7 mouse cellular contexts compared by ENCODE assay signal in the genomic region with DNA sequence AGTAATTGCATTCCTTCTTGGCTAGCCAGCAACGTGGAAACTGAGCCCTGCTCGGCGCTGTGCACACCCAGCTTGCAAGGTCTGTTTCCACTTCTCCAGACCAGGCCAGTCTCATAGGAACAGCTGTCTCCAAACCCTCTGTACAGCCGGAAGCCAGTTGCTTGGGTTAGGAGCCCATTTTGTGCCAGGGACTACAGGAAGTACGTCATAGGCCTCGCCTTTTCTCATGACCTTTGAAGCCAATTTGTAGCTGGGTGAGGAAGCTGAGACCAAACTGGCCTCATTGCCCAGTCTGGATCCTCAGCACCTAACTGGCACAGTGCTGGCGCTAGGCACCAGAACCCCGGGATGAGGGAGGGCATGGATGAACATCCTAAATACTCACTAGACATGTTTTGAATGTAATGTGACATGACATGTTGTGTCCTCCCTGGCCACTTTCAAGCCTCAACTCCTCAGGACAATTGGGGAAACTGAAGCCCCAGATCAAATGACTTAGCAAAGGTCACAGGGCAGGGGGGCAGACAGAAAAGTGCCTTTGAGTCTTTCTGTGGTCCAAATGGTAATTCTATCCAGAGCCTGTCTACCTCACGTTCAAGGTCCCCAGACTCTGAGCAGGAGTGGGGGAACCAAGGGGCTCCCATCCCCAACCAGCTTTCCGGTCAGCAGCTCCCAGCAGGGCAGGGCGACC.
DNase-seq lines count a peak whose midpoint lies in the region; ATAC-seq and TF ChIP-seq lines count a peak whose summit lies in the region.

No protein-coding gene starts in this region.

- no peak for TF ChIP-seq POLR2A in MEL (IDR thresholded peaks at IDR 0.05; ENCODE audit: control insufficient read depth in 1 of 2, insufficient read depth in 1 of 2, low read depth in 1 of 2, low read length in 2 of 2, poor library complexity in 1 of 2)

- H3K27ac ChIP-seq in MEL (ENCODE audit: control insufficient read depth, low read depth, low read length): no peak overlapping the region
- H3K27ac ChIP-seq in hindbrain, postnatal 0 days: no peak overlapping the region
- no peak overlapping the region for H3K27ac ChIP-seq in liver, embryonic 14.5 days

- 29% methylated on average over 11 of the region's 11 CpGs for WGBS in hindbrain, postnatal 0 days
- 37% methylated on average over 11 of the region's 11 CpGs for WGBS in liver, embryonic 14.5 days (ENCODE audit: insufficient replicate concordance)

- no peaks in the 10 kb centered on the region for H3K9me3 ChIP-seq in MEL (replicated peaks; ENCODE audit: insufficient read depth, low read length)
- no peaks in the 10 kb centered on the region for H3K9me3 ChIP-seq in hindbrain, postnatal 0 days (ENCODE audit: low read length)
- no peaks in the 10 kb centered on the region for H3K9me3 ChIP-seq in liver, embryonic 14.5 days (ENCODE audit: control insufficient read depth, low read length)

- peaks cover 0 to 8% of the 10 kb centered on the region in 2 experiments; a peak in 2 of 4 replicates for H3K36me3 ChIP-seq in MEL (ENCODE audit: control insufficient read depth in 1 of 2, insufficient read depth in 2 of 2, low read length in 2 of 2)
- no peaks in the 10 kb centered on the region for H3K36me3 ChIP-seq in hindbrain, postnatal 0 days (ENCODE audit: insufficient read depth, low read length)
- H3K36me3 ChIP-seq in liver, embryonic 14.5 days (replicated peaks; ENCODE audit: control insufficient read depth, insufficient read depth, low read depth): no peaks in the 10 kb centered on the region

- peak overlapping the region; percentile 56 to 83 for H3K4me3 ChIP-seq in MEL (ENCODE audit: control insufficient read depth in 1 of 2, insufficient read depth in 1 of 2, low read depth in 2 of 2, low read length in 2 of 2)
- H3K4me3 ChIP-seq in hindbrain, postnatal 0 days (ENCODE audit: low read length): peak overlapping the region; percentile 36
- H3K4me3 ChIP-seq in liver, embryonic 14.5 days (ENCODE audit: insufficient read depth in 1 of 2, low read depth in 2 of 2, low read length in 2 of 2): 0 out of 4 replicates have a peak overlapping the region, but pooled peaks of 1 of the 2 experiments have one; percentile 55

- TF ChIP-seq EP300 in MEL (IDR thresholded peaks at IDR 0.05; ENCODE audit: low read depth in 1 of 2, low read length in 2 of 2): no peak
- no peak for TF ChIP-seq EP300 in liver, embryonic 14.5 days (IDR thresholded peaks at IDR 0.05; ENCODE audit: low read depth)

- DNase-seq in MEL (ENCODE audit: low read depth, low spot score): no peak
- DNase-seq in adrenal gland, postnatal 25 days: peak; percentile 27
- DNase-seq in gastrocnemius, postnatal 10 days: peak; percentile 35
- no peak for DNase-seq in hindbrain, postnatal 0 days (ENCODE audit: low spot score)
- no peak for DNase-seq in liver, embryonic 14.5 days (ENCODE audit: low read depth in 3 of 3, low spot score in 3 of 3)
- peak; percentile 55 for DNase-seq in naive thymus-derived CD4-positive, alpha-beta T cell, adult 2 months (ENCODE audit: low read depth)
- no peak for DNase-seq in layer of hippocampus, adult 9-10 months (ENCODE audit: low spot score)

- peak overlapping the region; percentile 72 for H3K4me2 ChIP-seq in hindbrain, postnatal 0 days (ENCODE audit: low read depth, low read length)
- peak overlapping the region; percentile 37 for H3K4me2 ChIP-seq in liver, embryonic 14.5 days (ENCODE audit: low read depth)

- TF ChIP-seq RAD21 in MEL (IDR thresholded peaks at IDR 0.05; ENCODE audit: low read depth, low read length): no peak

- TF ChIP-seq CTCF in MEL (IDR thresholded peaks at IDR 0.05 in 2 of 3, conservative IDR thresholded peaks at IDR 0.05 in 1 of 3; ENCODE audit: control insufficient read depth in 1 of 3, insufficient read depth in 1 of 3, low read depth in 2 of 3, low read length in 3 of 3, poor library complexity in 1 of 3, severe bottlenecking in 1 of 3): no peak
- no peak for TF ChIP-seq CTCF in hindbrain, postnatal 0 days (IDR thresholded peaks at IDR 0.05; ENCODE audit: low read depth)
- no peak for TF ChIP-seq CTCF in liver, embryonic 14.5 days (IDR thresholded peaks at IDR 0.05; ENCODE audit: low read depth)

- H3K79me2 ChIP-seq in MEL (ENCODE audit: control insufficient read depth, insufficient read depth, low read length, poor library complexity): no peaks in the 10 kb centered on the region

- H3K4me1 ChIP-seq in MEL (ENCODE audit: control insufficient read depth in 1 of 2, insufficient read depth in 2 of 2, low read length in 2 of 2): peaks cover 3 to 16% of the 10 kb centered on the region in 2 experiments
- peaks cover 3% of the 10 kb centered on the region; the same call in 1 of the 2 replicates for H3K4me1 ChIP-seq in hindbrain, postnatal 0 days (ENCODE audit: insufficient read depth, low read length)
- peaks cover 0 to 8% of the 10 kb centered on the region in 2 experiments; a peak in 3 of 4 replicates for H3K4me1 ChIP-seq in liver, embryonic 14.5 days (replicated peaks; ENCODE audit: control insufficient read depth in 2 of 2, insufficient read depth in 2 of 2, low read length in 1 of 2)

- ATAC-seq in hindbrain, postnatal 0 days: peak; percentile 16; the same call in 1 of the 2 replicates
- ATAC-seq in liver, embryonic 14.5 days (ENCODE audit: insufficient read depth): no peak

- H3K27me3 ChIP-seq in MEL (ENCODE audit: control insufficient read depth in 1 of 2, insufficient read depth in 2 of 2, low read length in 2 of 2): no peaks in the 10 kb centered on the region
- no peaks in the 10 kb centered on the region for H3K27me3 ChIP-seq in hindbrain, postnatal 0 days (ENCODE audit: insufficient read depth, low read length)
- H3K27me3 ChIP-seq in liver, embryonic 14.5 days (ENCODE audit: control insufficient read depth, insufficient read depth, low read length): no peaks in the 10 kb centered on the region

- H3K9ac ChIP-seq in MEL (ENCODE audit: control insufficient read depth, low read depth, low read length, poor library complexity, severe bottlenecking): peak overlapping the region; percentile 43
- H3K9ac ChIP-seq in hindbrain, postnatal 0 days (replicated peaks; ENCODE audit: low read length): peak overlapping the region; percentile 38
- H3K9ac ChIP-seq in liver, embryonic 14.5 days (replicated peaks): no peak overlapping the region

TF ChIP-seq in MEL, 35 proteins besides CTCF, POLR2A, EP300 and RAD21:
- TF ChIP-seq KAT2A (conservative IDR thresholded peaks at IDR 0.05; ENCODE audit: low read depth, low read length): no peak
- no peak for TF ChIP-seq MYC (IDR thresholded peaks at IDR 0.05; ENCODE audit: low read depth, low read length)
- TF ChIP-seq ZNF384 (IDR thresholded peaks at IDR 0.05; ENCODE audit: low read depth, low read length): no peak
- TF ChIP-seq ETS1 (IDR thresholded peaks at IDR 0.05; ENCODE audit: low read depth, low read length): no peak
- TF ChIP-seq RCOR1 (IDR thresholded peaks at IDR 0.05; ENCODE audit: low read depth, low read length): no peak
- TF ChIP-seq MAX (IDR thresholded peaks at IDR 0.05; ENCODE audit: low read length): no peak
- no peak for TF ChIP-seq E2F4 (IDR thresholded peaks at IDR 0.05; ENCODE audit: borderline replicate concordance, low read depth, low read length)
- no peak for TF ChIP-seq TAL1 (IDR thresholded peaks at IDR 0.05; ENCODE audit: low read length)
- TF ChIP-seq TCF12 (IDR thresholded peaks at IDR 0.05; ENCODE audit: low read depth, low read length): no peak
- TF ChIP-seq POLR2AphosphoS5 (IDR thresholded peaks at IDR 0.05; ENCODE audit: borderline replicate concordance, low read depth, low read length): no peak

Comparison
In these comparisons a context has a peak if more than half of its experiments do, and no peak if none do; other contexts are left out.
1. DNase-seq: peak in adrenal gland, postnatal 25 days (single experiment), gastrocnemius, postnatal 10 days (single experiment) and naive thymus-derived CD4-positive, alpha-beta T cell, adult 2 months (single experiment); none in MEL (single experiment), hindbrain, postnatal 0 days (single experiment), liver, embryonic 14.5 days (0 of 3) and layer of hippocampus, adult 9-10 months (single experiment).